Mouse (Mus musculus): ENCODE measurements around the gene Id1.

DNA sequence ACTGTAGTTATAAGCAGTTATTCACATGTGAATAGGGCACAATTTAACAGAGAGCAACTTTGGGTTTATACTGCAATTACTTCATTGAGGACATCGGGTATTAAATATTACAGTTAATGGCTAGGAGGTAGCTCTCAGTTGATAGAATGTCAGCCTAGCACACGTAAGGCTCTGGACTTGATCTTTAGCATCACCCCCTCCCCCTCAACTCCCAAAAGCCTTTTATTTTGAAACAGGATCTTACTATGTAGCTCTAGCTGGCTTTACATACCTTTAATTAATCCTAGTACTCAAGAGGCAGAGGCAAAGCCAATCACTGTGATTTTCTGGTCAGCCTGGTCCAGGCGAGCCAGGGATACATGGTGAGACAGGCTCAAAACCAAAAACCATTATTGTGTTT, 41.0 kb downstream of the Id1 start:
- TF ChIP-seq CTCF (IDR thresholded peaks at IDR 0.05; ENCODE audit: extremely low read depth, insufficient read depth, insufficient read length, insufficient replicate concordance) (no peak), POLR2A (IDR thresholded peaks at IDR 0.05; ENCODE audit: low read depth, low read length) (no peak)
